Mouse (Mus musculus): ENCODE results near the gene Ndufa5. TPM values are rescaled to one million over a fixed set of nuclear protein-coding genes. Genes with fewer than 3 reads are reported as not detected.
A peak's percentile ranks its signal among the peaks of the same experiment; 100 is the strongest.

Gene Ndufa5
- polyA plus RNA-seq (2014; fragmentation: Nextera tagmentation; extraction: Ambion mirVana) = 203 and 232 TPM in 2 replicates

DNA sequence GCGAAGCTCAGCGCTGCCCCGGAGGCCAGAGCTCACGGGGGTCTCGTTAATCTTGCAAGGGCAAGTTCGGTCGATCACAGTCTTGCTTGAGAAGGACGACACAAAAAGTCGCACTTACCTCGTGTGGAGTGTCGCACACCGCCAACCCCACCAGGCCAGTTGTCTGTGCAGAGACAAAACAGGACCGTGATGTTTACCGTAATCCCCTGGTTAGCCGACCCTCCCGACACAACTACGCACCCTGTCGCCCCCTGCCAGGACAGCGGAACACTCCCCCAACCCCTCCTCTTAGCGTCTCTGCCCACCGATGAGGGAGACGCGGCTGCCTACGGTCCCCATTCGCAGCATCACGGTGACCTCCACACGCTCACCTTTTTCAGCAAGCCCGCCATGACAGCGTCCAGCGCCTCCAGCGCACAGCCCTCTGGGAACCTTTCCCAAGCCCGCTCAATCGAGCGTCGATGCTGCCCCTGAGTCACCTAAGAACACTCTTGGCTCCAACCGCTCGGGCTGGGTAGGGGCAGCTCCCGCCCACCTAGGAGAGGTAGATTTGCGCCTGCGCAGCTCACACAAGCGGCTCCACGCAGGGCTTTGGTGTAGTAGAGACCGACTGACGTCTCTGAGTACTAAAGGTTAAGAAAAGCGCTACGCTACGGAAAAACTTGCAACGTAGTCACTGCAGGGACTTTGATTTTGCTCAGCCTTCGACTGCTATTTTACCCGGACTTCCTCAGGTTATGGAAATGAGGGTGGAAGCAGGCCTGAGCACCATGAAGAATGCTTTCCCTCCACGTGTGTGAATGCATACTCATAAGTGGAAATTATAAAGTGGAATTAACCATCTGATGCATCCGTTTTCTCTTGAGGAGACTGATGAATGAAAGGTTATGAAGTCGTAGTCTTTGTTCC lies at the start of gene Ndufa5:
TSS of gene Ndufa5 (minus strand) at position 859 of the 909 bp plus-strand sequence.
- H3K4me3 ChIP-seq (ENCODE audit: low read depth, low read length) = peak within 1 kb of the TSS; percentile 82
- H3K36me3 ChIP-seq (ENCODE audit: control insufficient read depth, insufficient read depth, low read length) = peaks cover 2% of the 10 kb centered on the region; the same call in 1 of the 2 replicates
- no peak within 1 kb of the TSS for H3K27ac ChIP-seq (ENCODE audit: low read depth, low read length)
- H3K9ac ChIP-seq (ENCODE audit: low read length) = peak within 1 kb of the TSS; percentile 65
- H3K27me3 ChIP-seq (ENCODE audit: control insufficient read depth, insufficient read depth, low read length) = no peaks in the 10 kb centered on the region
- DNase-seq (ENCODE audit: low spot score) = peak; percentile 96
- H3K9me3 ChIP-seq (ENCODE audit: control insufficient read depth, low read length) = no peaks in the 10 kb centered on the region
- peak; percentile 98 for ATAC-seq (replicated peaks; ENCODE audit: low FRiP score)
- H3K4me1 ChIP-seq (replicated peaks; ENCODE audit: control insufficient read depth, insufficient read depth, low read length) = 0 out of 2 replicates have a peak, but pooled peaks cover 3% of the 10 kb centered on the region
- WGBS = under 1% methylated on average over 53 of the region's 53 CpGs
- H3K4me2 ChIP-seq (ENCODE audit: low read depth, low read length, severe bottlenecking) = peak within 1 kb of the TSS; percentile 56

DNA sequence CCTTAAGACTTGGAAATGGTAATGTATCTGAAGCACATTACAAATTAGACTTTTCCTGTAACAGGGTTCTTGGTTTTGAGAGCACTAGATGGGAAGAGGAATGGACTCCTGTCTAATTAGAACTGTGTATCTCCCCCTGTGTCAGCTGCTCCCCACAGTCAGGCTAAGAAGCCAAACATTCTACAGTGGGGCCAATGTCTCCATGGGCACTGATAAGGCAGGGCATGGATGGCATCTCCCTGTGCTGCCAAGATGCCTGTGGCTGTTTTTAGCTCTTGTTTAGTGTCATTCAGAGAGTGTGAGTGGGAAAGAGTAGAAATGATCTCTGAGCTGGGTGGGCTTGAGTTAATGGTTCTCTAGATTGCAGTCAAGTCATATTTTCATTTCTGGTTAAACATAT lies 45.5 kb upstream of the Ndufa5 start:
- Histone ChIP-seq H3K4me2 (ENCODE audit: low read depth, low read length, severe bottlenecking) (no peak overlapping the region), H3K36me3 (ENCODE audit: control insufficient read depth, insufficient read depth, low read length) (no peaks in the 10 kb centered on the region), H3K4me1 (replicated peaks; ENCODE audit: control insufficient read depth, insufficient read depth, low read length) (no peaks in the 10 kb centered on the region), H3K4me3 (ENCODE audit: low read depth, low read length) (no peak overlapping the region), H3K9me3 (ENCODE audit: control insufficient read depth, low read length) (no peaks in the 10 kb centered on the region), H3K27me3 (ENCODE audit: control insufficient read depth, insufficient read depth, low read length) (no peaks in the 10 kb centered on the region), H3K9ac (ENCODE audit: low read length) (no peak overlapping the region), H3K27ac (ENCODE audit: low read depth, low read length) (no peak overlapping the region)
- DNase-seq (ENCODE audit: low spot score) (no peak), ATAC-seq (replicated peaks; ENCODE audit: low FRiP score) (no peak)

DNA sequence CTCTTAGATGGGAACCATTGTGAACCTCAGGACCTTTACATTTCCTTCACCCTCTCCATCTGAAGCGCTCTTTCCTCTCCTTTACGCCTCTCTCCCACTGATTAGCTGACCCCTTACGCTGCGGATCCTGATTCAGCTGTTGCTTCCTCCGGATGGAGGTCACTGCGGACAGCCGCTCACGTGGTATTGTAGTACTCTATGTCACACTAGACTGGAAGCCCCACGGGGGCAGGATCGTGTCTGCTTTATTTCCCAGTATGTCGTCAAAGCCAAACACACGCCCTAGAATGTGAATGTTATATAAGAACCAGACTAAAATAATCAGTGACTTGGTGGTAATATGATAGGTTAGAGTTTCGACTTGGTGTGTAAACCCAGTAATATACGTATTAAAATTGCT lies 44.6 kb upstream of the Ndufa5 start:
- Histone ChIP-seq H3K9me3 (ENCODE audit: control insufficient read depth, low read length) (no peaks in the 10 kb centered on the region), H3K4me1 (replicated peaks; ENCODE audit: control insufficient read depth, insufficient read depth, low read length) (no peaks in the 10 kb centered on the region), H3K27me3 (ENCODE audit: control insufficient read depth, insufficient read depth, low read length) (no peaks in the 10 kb centered on the region), H3K36me3 (ENCODE audit: control insufficient read depth, insufficient read depth, low read length) (no peaks in the 10 kb centered on the region), H3K27ac (ENCODE audit: low read depth, low read length) (no peak overlapping the region), H3K4me3 (ENCODE audit: low read depth, low read length) (no peak overlapping the region), H3K4me2 (ENCODE audit: low read depth, low read length, severe bottlenecking) (no peak overlapping the region), H3K9ac (ENCODE audit: low read length) (no peak overlapping the region)
- ATAC-seq (replicated peaks; ENCODE audit: low FRiP score) = no peak
- DNase-seq (ENCODE audit: low spot score) = no peak
- 91% methylated on average over 14 of the region's 14 CpGs for WGBS

DNA sequence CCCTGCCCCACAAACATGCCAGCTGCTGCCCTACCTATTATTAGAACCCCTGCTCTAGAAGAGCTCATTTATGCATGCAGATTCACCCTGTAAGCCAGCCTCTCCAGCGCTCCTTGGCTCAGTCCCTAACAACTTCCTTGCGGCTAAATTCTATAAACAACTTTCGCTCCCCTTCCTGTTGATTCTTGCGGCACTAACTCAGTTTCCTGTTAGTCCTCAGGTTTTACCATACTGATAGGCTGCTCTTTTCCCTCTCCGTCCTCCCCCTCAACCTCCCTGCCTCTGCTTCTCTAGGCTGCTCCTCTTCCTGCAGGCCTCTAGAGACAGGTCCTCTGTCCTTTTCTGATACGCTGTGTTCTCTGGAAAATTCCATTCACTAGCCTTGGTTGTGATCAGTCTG lies 43.3 kb upstream of the Ndufa5 start:
- ATAC-seq (replicated peaks; ENCODE audit: low FRiP score) (no peak), DNase-seq (ENCODE audit: low spot score) (no peak)
- H3K27me3 ChIP-seq (ENCODE audit: control insufficient read depth, insufficient read depth, low read length) = no peaks in the 10 kb centered on the region
- no peak overlapping the region for H3K9ac ChIP-seq (ENCODE audit: low read length)
- H3K4me1 ChIP-seq (replicated peaks; ENCODE audit: control insufficient read depth, insufficient read depth, low read length) = no peaks in the 10 kb centered on the region
- no peaks in the 10 kb centered on the region for H3K36me3 ChIP-seq (ENCODE audit: control insufficient read depth, insufficient read depth, low read length)
- no peak overlapping the region for H3K4me2 ChIP-seq (ENCODE audit: low read depth, low read length, severe bottlenecking)
- no peak overlapping the region for H3K4me3 ChIP-seq (ENCODE audit: low read depth, low read length)
- no peak overlapping the region for H3K27ac ChIP-seq (ENCODE audit: low read depth, low read length)
- H3K9me3 ChIP-seq (ENCODE audit: control insufficient read depth, low read length) = no peaks in the 10 kb centered on the region
- 83% methylated on average over 6 of the region's 6 CpGs for WGBS

DNA sequence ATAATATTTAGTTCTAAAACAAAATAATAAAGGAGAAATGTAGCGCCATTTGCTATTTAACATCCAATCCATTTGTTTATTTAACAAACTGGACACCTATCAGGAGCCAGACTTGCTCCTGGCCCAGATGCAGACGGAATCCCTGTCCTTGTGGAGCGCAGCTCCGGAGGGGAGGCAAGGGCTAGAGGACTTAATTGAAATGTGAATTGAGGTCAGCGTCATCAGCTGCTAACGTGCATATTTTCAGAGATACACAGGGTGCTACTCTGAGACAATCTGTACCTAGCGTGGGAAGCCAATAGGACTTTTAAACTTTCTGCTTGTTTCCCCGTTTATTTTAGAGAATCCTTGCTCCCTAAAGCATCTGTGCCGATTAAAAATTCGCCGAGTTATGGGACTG lies 42.5 kb upstream of the Ndufa5 start:
- no peaks in the 10 kb centered on the region for H3K36me3 ChIP-seq (ENCODE audit: control insufficient read depth, insufficient read depth, low read length)
- WGBS = 78% methylated on average over 11 of the region's 11 CpGs
- H3K4me3 ChIP-seq (ENCODE audit: low read depth, low read length) = no peak overlapping the region
- H3K4me1 ChIP-seq (replicated peaks; ENCODE audit: control insufficient read depth, insufficient read depth, low read length) = no peaks in the 10 kb centered on the region
- H3K9ac ChIP-seq (ENCODE audit: low read length) = no peak overlapping the region
- H3K9me3 ChIP-seq (ENCODE audit: control insufficient read depth, low read length) = no peaks in the 10 kb centered on the region
- ATAC-seq (replicated peaks; ENCODE audit: low FRiP score) (no peak), DNase-seq (ENCODE audit: low spot score) (no peak)
- H3K27ac ChIP-seq (ENCODE audit: low read depth, low read length) = no peak overlapping the region
- H3K27me3 ChIP-seq (ENCODE audit: control insufficient read depth, insufficient read depth, low read length) = no peaks in the 10 kb centered on the region
- no peak overlapping the region for H3K4me2 ChIP-seq (ENCODE audit: low read depth, low read length, severe bottlenecking)

DNA sequence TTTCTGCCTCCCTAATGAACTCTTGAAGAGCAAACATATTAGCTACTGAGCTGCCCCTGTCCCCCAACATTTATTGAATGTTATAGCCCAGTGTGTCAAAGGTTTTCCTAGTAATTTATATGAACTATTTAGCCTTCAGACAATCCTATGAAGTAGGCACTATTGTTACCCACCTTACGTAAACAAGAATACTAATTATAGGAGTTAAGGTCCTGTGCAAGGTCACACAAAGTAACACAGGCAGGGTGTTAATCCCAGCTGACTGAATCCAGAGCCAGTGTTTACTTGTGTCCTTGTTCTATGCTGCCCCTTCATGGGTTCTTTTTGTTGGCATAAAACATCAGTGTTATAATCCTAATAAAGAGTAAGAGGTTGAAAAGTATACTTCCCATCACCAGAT lies 41.9 kb upstream of the Ndufa5 start:
- Histone ChIP-seq H3K9me3 (ENCODE audit: control insufficient read depth, low read length) (no peaks in the 10 kb centered on the region), H3K4me3 (ENCODE audit: low read depth, low read length) (no peak overlapping the region), H3K36me3 (ENCODE audit: control insufficient read depth, insufficient read depth, low read length) (no peaks in the 10 kb centered on the region), H3K4me2 (ENCODE audit: low read depth, low read length, severe bottlenecking) (no peak overlapping the region), H3K4me1 (replicated peaks; ENCODE audit: control insufficient read depth, insufficient read depth, low read length) (no peaks in the 10 kb centered on the region), H3K27me3 (ENCODE audit: control insufficient read depth, insufficient read depth, low read length) (no peaks in the 10 kb centered on the region), H3K9ac (ENCODE audit: low read length) (no peak overlapping the region), H3K27ac (ENCODE audit: low read depth, low read length) (no peak overlapping the region)
- no peak for DNase-seq (ENCODE audit: low spot score)
- no peak for ATAC-seq (replicated peaks; ENCODE audit: low FRiP score)
- 83% methylated on average over 1 of the region's 1 CpGs for WGBS

DNA sequence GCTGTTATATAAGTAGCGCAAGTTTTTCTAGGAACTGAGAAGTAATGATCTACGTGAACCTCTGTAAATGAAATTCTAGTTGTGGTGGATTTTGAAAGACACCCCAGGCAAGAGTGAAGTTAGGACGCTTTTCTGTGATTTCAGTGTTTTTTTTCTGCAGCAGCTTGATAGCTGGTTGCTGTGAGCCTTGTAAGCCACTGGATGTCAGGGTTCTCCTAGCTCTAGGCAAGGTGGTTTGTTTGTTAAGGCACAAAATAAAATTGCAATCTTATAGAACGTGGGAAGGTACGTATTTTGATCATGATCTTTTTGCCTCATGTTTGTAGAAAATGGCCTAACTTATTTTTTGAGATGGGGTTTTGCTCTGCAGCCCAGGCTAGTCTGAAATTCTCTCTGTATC lies 41.1 kb upstream of the Ndufa5 start:
- no peaks in the 10 kb centered on the region for H3K4me1 ChIP-seq (replicated peaks; ENCODE audit: control insufficient read depth, insufficient read depth, low read length)
- H3K27me3 ChIP-seq (ENCODE audit: control insufficient read depth, insufficient read depth, low read length) = no peaks in the 10 kb centered on the region
- H3K9me3 ChIP-seq (ENCODE audit: control insufficient read depth, low read length) = no peaks in the 10 kb centered on the region
- H3K4me2 ChIP-seq (ENCODE audit: low read depth, low read length, severe bottlenecking) = no peak overlapping the region
- no peak overlapping the region for H3K27ac ChIP-seq (ENCODE audit: low read depth, low read length)
- H3K4me3 ChIP-seq (ENCODE audit: low read depth, low read length) = no peak overlapping the region
- WGBS = 90% methylated on average over 5 of the region's 5 CpGs
- no peaks in the 10 kb centered on the region for H3K36me3 ChIP-seq (ENCODE audit: control insufficient read depth, insufficient read depth, low read length)
- no peak overlapping the region for H3K9ac ChIP-seq (ENCODE audit: low read length)
- ATAC-seq (replicated peaks; ENCODE audit: low FRiP score) (no peak), DNase-seq (ENCODE audit: low spot score) (no peak)

DNA sequence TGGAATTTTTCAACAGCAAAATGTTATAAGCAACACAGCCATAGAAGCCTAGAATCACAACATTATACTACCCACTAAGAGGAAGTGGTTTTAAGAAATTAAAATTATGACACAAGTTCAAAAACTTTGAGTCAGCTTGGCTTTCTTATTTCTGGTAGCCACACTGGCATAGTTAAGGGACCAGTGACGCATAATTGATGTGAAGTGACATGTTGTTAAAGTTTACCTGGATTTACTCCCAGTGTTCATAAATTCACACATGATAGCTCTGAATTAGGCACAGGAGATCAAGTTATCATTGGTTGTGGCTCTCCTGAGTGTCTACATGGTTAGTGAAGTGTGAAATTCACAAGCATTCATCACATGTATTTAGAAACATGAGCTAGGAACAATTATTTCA lies 37.1 kb upstream of the Ndufa5 start:
- Histone ChIP-seq H3K27me3 (ENCODE audit: control insufficient read depth, insufficient read depth, low read length) (no peaks in the 10 kb centered on the region), H3K4me1 (replicated peaks; ENCODE audit: control insufficient read depth, insufficient read depth, low read length) (no peaks in the 10 kb centered on the region), H3K9me3 (ENCODE audit: control insufficient read depth, low read length) (no peaks in the 10 kb centered on the region), H3K4me2 (ENCODE audit: low read depth, low read length, severe bottlenecking) (no peak overlapping the region), H3K36me3 (ENCODE audit: control insufficient read depth, insufficient read depth, low read length) (no peaks in the 10 kb centered on the region), H3K27ac (ENCODE audit: low read depth, low read length) (no peak overlapping the region), H3K9ac (ENCODE audit: low read length) (no peak overlapping the region), H3K4me3 (ENCODE audit: low read depth, low read length) (no peak overlapping the region)
- ATAC-seq (replicated peaks; ENCODE audit: low FRiP score) = no peak
- 90% methylated on average over 1 of the region's 1 CpGs for WGBS
- no peak for DNase-seq (ENCODE audit: low spot score)

DNA sequence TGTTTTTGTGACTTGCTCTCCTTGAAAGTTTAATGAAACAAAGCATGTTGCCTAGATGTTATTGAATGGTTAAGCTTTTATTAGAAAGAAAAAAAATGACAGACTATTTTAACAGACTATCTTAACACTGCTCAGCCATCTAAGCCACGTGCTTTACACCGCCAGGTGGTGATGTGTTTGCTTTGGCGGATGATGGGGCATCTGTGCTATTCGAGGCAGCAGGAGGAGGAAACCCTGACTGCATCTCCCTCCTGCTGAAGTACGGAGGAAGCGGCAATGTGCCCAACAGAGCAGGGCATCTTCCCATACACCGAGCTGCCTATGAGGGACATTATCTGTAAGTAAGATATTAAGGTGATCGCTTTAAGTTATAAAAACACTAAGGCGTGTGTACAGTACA lies 36.3 kb upstream of the Ndufa5 start:
- Histone ChIP-seq H3K27ac (ENCODE audit: low read depth, low read length) (no peak overlapping the region), H3K9me3 (ENCODE audit: control insufficient read depth, low read length) (no peaks in the 10 kb centered on the region), H3K4me3 (ENCODE audit: low read depth, low read length) (no peak overlapping the region), H3K4me1 (replicated peaks; ENCODE audit: control insufficient read depth, insufficient read depth, low read length) (no peaks in the 10 kb centered on the region), H3K27me3 (ENCODE audit: control insufficient read depth, insufficient read depth, low read length) (no peaks in the 10 kb centered on the region), H3K9ac (ENCODE audit: low read length) (no peak overlapping the region), H3K4me2 (ENCODE audit: low read depth, low read length, severe bottlenecking) (no peak overlapping the region), H3K36me3 (ENCODE audit: control insufficient read depth, insufficient read depth, low read length) (no peaks in the 10 kb centered on the region)
- 77% methylated on average over 9 of the region's 9 CpGs for WGBS
- ATAC-seq (replicated peaks; ENCODE audit: low FRiP score) = no peak
- DNase-seq (ENCODE audit: low spot score) = no peak

Data from forebrain, embryonic 11.5 days (tissue).